Mouse (Mus musculus) hindbrain, postnatal 0 days (tissue): ENCODE measurements around the gene Nfasc. TPM values are rescaled to one million over a fixed set of nuclear protein-coding genes. Genes with fewer than 3 reads are reported as not detected.

Experiments used
- ATAC-seq: fragments of 200-750 bp; cut with Nextera tagmentation; 2 replicates; pipeline ENCODE4 v1.8.0; 2017; ENCODE audit warnings: mild to moderate bottlenecking, moderate TSS enrichment, moderate library complexity
- DNase-seq: peaks from one replicate; pipeline ENCODE4 v3.0.0-alpha.2; 2015; ENCODE audit warnings: low spot score
- H3K27ac ChIP-seq: fragments of 300-500 bp; sonication (generic); 2 replicates; pipeline ENCODE4 v1.5.1; 2014; ENCODE audit warnings: mild to moderate bottlenecking
- H3K27me3 ChIP-seq: fragments of 300-500 bp; sonication (generic); 2 replicates; pipeline ENCODE4 v1.6.1; 2014; ENCODE audit warnings: low read length, mixed read lengths; ENCODE audit not compliant: insufficient read depth
- H3K36me3 ChIP-seq: fragments of 300-500 bp; sonication (generic); 2 replicates; pipeline ENCODE4 v1.6.1; 2014; ENCODE audit warnings: low read length, mixed read lengths; ENCODE audit not compliant: insufficient read depth
- H3K4me1 ChIP-seq: fragments of 300-500 bp; sonication (generic); 2 replicates; pipeline ENCODE4 v1.6.1; 2014; ENCODE audit warnings: antibody characterized with exemption, low read length, mixed read lengths; ENCODE audit not compliant: insufficient read depth
- H3K4me2 ChIP-seq: fragments of 300-500 bp; sonication (generic); 2 replicates; pipeline ENCODE4 v1.6.1; 2014; ENCODE audit warnings: low read depth, mild to moderate bottlenecking, low read length, moderate library complexity, mixed read lengths
- H3K4me3 ChIP-seq: fragments of 300-500 bp; sonication (generic); 2 replicates; pipeline ENCODE4 v1.5.1; 2014; ENCODE audit warnings: low read length
- H3K9ac ChIP-seq: fragments of 300-500 bp; sonication (generic); replicated peaks from 2 replicates; pipeline ENCODE4 v1.6.1; 2014; ENCODE audit warnings: mild to moderate bottlenecking, low read length, moderate library complexity, mixed read lengths
- H3K9me3 ChIP-seq: fragments of 300-500 bp; sonication (generic); 2 replicates; pipeline ENCODE4 v1.6.1; 2016; ENCODE audit warnings: low read length, mixed read lengths
- CTCF ChIP-seq: IDR thresholded peaks from 2 replicates; pipeline ENCODE4 v1.5.1; 2016; ENCODE audit warnings: antibody characterized with exemption, control low read depth, low read depth
- WGBS: fragments of 180-500 bp; shearing (Covaris S2); extraction: QIAGEN DNeasy Blood & Tissue Kit; methylation state at CpG from one replicate; pipeline ENCODE4 v1.1.7; 2014; 5-methylcytosine and 5-hydroxymethylcytosine counted together
- polyA plus RNA-seq: library from polyadenylated mRNA; unstranded; fragments of >200 nt; fragmentation: Nextera tagmentation; extraction: Ambion mirVana; gene quantifications from 2 replicates; pipeline ENCODE4 v1.2.1, GENCODE M21; 2015
- total RNA-seq: library from RNA; depleted of rRNA; stranded (reverse); fragments of >200 nt; gene quantifications from 2 replicates; pipeline ENCODE4 v1.2.3, GENCODE M21; 2014

Gene Nfasc
- total and polyA plus RNA-seq, 2 experiments from 2014 or later = 30.5 to 69.6 TPM

DNA sequence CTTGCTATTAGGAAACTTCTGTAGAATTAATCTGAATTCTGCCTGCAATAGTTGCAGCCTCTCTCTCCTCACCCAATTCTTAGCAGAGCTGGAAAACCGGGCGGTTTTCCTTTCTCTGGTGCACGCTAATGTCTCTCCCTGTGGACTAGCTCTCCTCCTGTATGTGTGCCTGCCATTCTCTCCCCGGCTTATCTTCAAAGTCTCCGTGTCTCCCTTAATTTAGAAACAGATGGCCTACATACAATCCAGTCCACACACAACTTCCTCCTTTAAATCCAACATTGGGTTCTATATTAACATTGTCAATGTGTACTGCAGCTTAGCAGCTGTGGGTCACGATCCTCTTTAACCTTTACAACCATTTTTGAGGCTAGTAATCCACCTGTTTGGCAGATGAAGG, 116.6 kb downstream of the Nfasc start:
- Histone ChIP-seq H3K27me3 (no peaks in the 10 kb centered on the region), H3K4me3 (no peak overlapping the region), H3K4me2 (no peak overlapping the region), H3K9ac (no peak overlapping the region), H3K36me3 (peaks cover 4% of the 10 kb centered on the region; the same call in 1 of the 2 replicates), H3K27ac (no peak overlapping the region; the same call in 1 of the 2 replicates), H3K4me1 (peaks cover 10% of the 10 kb centered on the region), H3K9me3 (no peaks in the 10 kb centered on the region)
- no peak for TF ChIP-seq CTCF
- ATAC-seq (no peak), DNase-seq (no peak)
- 74% methylated on average over 6 of the region's 6 CpGs for WGBS

DNA sequence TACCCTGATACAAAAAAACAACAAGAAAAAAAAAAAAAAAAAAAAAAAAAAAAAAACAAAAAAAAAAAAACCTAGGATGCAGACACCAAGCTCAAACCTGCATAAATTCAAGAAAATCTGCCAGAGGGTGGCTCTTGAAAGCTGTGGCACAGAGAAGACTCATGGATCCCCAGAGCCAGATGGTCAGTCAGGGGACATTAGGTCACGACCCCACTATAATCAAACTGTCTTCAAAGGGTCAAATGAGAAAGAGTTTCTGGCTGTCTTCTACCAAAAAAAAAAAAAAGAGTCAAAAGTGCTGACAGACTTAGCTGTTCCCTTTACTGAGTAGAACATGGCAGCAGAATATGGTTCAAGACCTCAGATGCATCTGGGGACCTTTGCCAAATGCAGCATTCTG, 117.1 kb downstream of the Nfasc start:
- TF ChIP-seq CTCF = no peak
- no peak for ATAC-seq
- Histone ChIP-seq H3K4me1 (peaks cover 10% of the 10 kb centered on the region), H3K27ac (no peak overlapping the region), H3K27me3 (no peaks in the 10 kb centered on the region), H3K4me2 (no peak overlapping the region), H3K9me3 (no peaks in the 10 kb centered on the region), H3K9ac (no peak overlapping the region), H3K36me3 (peaks cover 2% of the 10 kb centered on the region), H3K4me3 (no peak overlapping the region)
- no peak for DNase-seq
- 73% methylated on average over 1 of the region's 1 CpGs for WGBS

DNA sequence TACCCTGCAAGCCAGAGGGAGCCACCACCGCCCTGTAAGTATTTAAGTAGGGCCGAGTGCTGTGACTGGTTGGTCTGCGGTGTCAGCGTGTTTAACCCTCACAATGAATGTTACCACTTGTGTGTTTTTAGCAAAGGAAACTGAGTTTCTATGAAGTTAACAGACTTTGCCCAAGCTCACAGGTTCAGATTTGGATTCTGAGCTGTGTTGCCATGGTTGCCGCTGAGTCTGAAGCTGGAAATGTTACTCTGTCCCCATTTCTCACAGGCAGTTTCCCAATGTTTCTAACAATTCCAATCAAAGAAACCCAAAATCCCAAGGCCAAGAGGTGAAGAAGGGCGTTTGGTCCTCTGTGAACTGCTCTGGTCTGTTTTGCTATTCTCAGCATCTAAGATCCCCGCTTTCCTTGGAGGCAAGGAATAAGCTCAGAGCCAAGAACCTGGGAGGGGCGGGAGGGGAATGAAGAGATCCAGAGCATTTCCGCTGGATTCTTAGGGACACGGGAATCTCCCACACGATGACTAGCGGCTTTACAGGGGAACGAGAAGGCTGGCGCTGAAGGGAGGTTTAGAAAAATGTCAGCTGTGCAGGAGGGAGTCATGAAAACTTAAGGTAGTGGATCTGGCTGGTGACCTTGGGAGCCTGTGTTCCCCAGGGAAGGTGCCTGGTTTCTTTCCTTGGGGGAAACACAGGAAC, 117.8 kb downstream of the Nfasc start:
- H3K9me3 ChIP-seq = no peaks in the 10 kb centered on the region
- H3K36me3 ChIP-seq = peaks cover 9% of the 10 kb centered on the region
- H3K4me1 ChIP-seq = peaks cover 7% of the 10 kb centered on the region
- no peak overlapping the region for H3K9ac ChIP-seq
- no peak for TF ChIP-seq CTCF
- no peak overlapping the region for H3K4me2 ChIP-seq
- 48% methylated on average over 14 of the region's 14 CpGs for WGBS
- no peaks in the 10 kb centered on the region for H3K27me3 ChIP-seq
- no peak overlapping the region for H3K4me3 ChIP-seq
- no peak for ATAC-seq
- no peak overlapping the region; the same call in 1 of the 2 replicates for H3K27ac ChIP-seq
- DNase-seq = no peak

DNA sequence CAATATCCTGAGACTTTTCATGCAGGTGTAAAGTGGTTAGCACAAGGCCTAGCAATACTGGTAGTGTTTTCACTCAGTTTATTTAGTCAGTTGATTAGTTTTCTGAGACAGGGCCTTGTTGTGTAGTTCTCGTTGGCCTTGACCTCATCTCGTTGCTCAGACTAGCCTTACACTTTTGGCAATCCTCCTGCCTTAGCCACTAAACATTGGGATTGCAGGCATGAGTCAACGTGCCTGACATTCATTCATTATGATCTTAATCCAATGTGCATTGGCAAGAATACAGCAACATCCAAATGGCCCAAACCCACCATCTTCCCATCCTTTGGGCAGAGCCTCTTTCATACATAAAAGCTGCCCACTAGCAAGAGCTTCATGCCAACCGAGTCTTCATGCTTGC, 129.5 kb downstream of the Nfasc start:
- H3K27me3 ChIP-seq = no peaks in the 10 kb centered on the region
- no peaks in the 10 kb centered on the region for H3K4me1 ChIP-seq
- no peak overlapping the region for H3K4me2 ChIP-seq
- WGBS = 68% methylated on average over 4 of the region's 4 CpGs
- no peak overlapping the region for H3K9ac ChIP-seq
- H3K9me3 ChIP-seq = no peaks in the 10 kb centered on the region
- DNase-seq = no peak
- H3K4me3 ChIP-seq = no peak overlapping the region
- no peak for ATAC-seq
- H3K27ac ChIP-seq = no peak overlapping the region
- H3K36me3 ChIP-seq = peaks cover 10% of the 10 kb centered on the region
- no peak for TF ChIP-seq CTCF

DNA sequence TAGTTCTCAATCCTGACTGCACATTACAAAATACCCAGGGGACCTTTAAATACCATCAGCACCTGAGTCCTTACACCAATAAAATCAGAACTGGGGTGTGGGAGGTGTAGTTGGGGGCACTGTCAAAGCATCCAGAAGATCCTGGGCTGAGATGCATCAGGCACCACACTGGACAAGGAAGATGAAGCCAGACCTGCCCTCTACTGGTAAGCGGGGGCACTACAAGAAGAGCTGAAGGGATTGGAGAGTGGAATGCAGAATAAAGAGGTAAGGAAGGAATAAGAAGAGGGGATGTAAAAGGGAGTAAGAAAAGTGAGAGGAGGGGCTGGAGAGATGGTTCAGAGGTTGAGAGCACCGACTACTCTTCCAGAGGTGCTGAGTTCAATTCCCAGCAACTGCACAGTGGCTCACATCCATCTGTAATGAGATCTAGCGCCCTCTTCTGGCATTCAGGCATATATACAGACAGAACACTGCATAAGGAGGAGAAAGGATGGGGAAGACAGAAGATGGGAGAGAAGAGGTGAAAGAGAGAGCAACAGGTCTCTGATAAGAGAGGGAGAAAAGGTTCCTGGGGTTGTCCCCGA, 132.5 kb downstream of the Nfasc start:
- H3K27me3 ChIP-seq = no peaks in the 10 kb centered on the region
- peak; percentile 70 for DNase-seq
- H3K4me1 ChIP-seq = no peaks in the 10 kb centered on the region
- peak; percentile 73 for ATAC-seq
- H3K9ac ChIP-seq = no peak overlapping the region
- peak; percentile 83 for TF ChIP-seq CTCF
- peaks cover 31% of the 10 kb centered on the region for H3K36me3 ChIP-seq
- no peak overlapping the region for H3K4me2 ChIP-seq
- no peak overlapping the region for H3K27ac ChIP-seq
- H3K4me3 ChIP-seq = no peak overlapping the region
- H3K9me3 ChIP-seq = no peaks in the 10 kb centered on the region
- WGBS = 41% methylated on average over 4 of the region's 4 CpGs

DNA sequence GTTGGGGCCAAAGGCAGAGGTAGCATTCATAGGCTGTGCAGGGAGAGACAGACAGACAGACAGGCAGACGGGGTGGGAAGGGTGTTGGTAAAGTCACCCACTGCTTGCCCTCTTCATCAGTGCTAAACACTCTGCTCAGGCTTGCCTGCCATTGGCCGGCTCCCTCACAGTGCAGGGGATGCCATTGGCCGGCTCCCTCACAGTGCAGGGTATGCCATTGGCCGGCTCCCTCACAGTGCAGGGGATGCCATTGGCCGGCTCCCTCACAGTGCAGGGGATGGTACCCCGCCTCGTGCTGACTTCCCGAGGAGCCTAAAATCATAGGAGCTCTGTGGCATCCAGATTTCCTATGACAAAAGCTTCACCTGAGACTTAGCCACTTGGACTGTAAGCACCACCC, 139.4 kb downstream of the Nfasc start:
- H3K4me1 ChIP-seq = no peaks in the 10 kb centered on the region
- no peaks in the 10 kb centered on the region for H3K9me3 ChIP-seq
- no peak overlapping the region for H3K4me3 ChIP-seq
- no peak for TF ChIP-seq CTCF
- no peak overlapping the region for H3K27ac ChIP-seq
- no peak overlapping the region for H3K9ac ChIP-seq
- ATAC-seq = peak; percentile 63
- H3K4me2 ChIP-seq = no peak overlapping the region
- H3K27me3 ChIP-seq = no peaks in the 10 kb centered on the region
- WGBS = 48% methylated on average over 8 of the region's 8 CpGs
- peaks cover 38% of the 10 kb centered on the region for H3K36me3 ChIP-seq
- no peak for DNase-seq

DNA sequence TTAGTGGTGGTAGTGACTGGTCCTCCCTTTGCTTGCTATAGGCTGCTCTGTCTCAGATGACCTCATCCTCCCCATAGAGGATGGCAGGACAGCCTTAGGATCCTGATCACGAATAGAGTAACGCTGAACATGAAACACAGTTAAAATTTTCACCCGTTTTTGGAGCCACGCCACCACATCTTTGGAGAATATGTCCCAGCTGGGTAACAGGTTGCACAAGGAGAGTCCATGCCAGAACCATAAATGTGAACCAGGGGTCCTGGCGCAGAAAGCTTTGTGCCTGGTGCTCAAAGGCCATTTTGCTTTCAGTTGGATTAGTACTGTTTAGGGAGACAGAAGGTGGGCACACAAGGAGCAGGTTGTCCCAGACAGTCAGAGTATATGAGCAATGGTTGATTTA, 143.6 kb downstream of the Nfasc start:
- WGBS = 85% methylated on average over 5 of the region's 5 CpGs
- no peak overlapping the region for H3K27ac ChIP-seq
- ATAC-seq (no peak), DNase-seq (no peak)
- no peaks in the 10 kb centered on the region for H3K27me3 ChIP-seq
- H3K4me2 ChIP-seq = no peak overlapping the region
- no peaks in the 10 kb centered on the region for H3K9me3 ChIP-seq
- no peaks in the 10 kb centered on the region for H3K4me1 ChIP-seq
- no peak overlapping the region for H3K4me3 ChIP-seq
- TF ChIP-seq CTCF = no peak
- peaks cover 17% of the 10 kb centered on the region; the same call in 1 of the 2 replicates for H3K36me3 ChIP-seq
- no peak overlapping the region for H3K9ac ChIP-seq
